Mouse (Mus musculus) embryonic fibroblast, embryonic 13.5 days (primary cell): ENCODE results near the gene Bsg. TPM values are rescaled to one million over a fixed set of nuclear protein-coding genes. Genes with fewer than 3 reads are reported as not detected.

ENCODE experiments used
- H3K27ac ChIP-seq: 2 replicates; pipeline ENCODE4 v1.5.1; 2012; ENCODE audit warnings: low read length, control low read depth, inconsistent platforms; ENCODE audit not compliant: insufficient read depth
- H3K4me1 ChIP-seq: 2 replicates; pipeline ENCODE4 v1.6.1; 2011; ENCODE audit warnings: low read length; ENCODE audit not compliant: control insufficient read depth, insufficient read depth
- H3K4me3 ChIP-seq: 2 replicates; pipeline ENCODE4 v1.5.1; 2011; ENCODE audit warnings: mild to moderate bottlenecking, control low read depth, low read length; ENCODE audit not compliant: insufficient read depth
- CTCF ChIP-seq: IDR thresholded peaks from 2 replicates; pipeline ENCODE4 v1.5.1; 2011; ENCODE audit warnings: mild to moderate bottlenecking, control low read depth, low read length, moderate library complexity, borderline replicate concordance; ENCODE audit not compliant: insufficient read depth
- POLR2A ChIP-seq: IDR thresholded peaks from 2 replicates; pipeline ENCODE4 v1.6.1; 2011; ENCODE audit warnings: low read depth, mild to moderate bottlenecking, control low read depth, low read length, moderate library complexity
- polyA plus RNA-seq: library from polyadenylated mRNA; stranded (reverse); fragments of >200 nt; gene quantifications from 2 replicates; pipeline ENCODE4 v1.2.4, GENCODE M21; 2011; ENCODE audit warnings: low read depth; ENCODE audit not compliant: missing spikeins, insufficient read length

The Bsg gene
- polyA plus RNA-seq, 1 experiment, result 774 TPM

DNA sequence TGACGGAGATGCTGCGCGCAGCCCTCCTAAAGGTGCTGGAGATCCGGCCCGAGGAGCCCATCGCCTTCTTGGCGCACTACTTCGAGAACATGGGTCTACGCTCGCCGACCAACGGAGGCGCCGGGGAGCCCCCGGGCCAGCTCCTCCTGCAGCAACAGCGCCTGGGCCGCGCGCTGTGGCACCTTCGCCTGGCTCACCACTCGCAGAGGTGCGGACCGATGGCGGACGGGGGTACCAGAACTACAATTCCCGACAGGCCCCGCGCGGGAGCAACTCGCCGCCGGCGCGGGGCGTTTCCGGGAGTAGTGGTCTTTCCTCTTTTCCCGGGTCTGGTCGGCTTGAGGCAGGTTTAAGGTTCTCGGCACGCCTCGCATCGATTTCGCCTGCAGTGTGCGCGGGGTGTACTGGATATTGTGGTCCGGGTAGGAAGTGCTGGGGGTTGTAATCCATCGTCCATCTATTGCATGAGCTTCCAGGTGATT is 34.7 kb upstream of the Bsg start:
- Histone ChIP-seq H3K4me3 (peak overlapping the region; percentile 89), H3K27ac (peak overlapping the region; percentile 86), H3K4me1 (no peaks in the 10 kb centered on the region)
- no peak for TF ChIP-seq CTCF
- peak; percentile 41; the same call in 1 of the 2 replicates for TF ChIP-seq POLR2A

GRCm38 (mm10) chr10:79670071-79670888 is 34.0 kb upstream of the Bsg start:
- Histone ChIP-seq H3K4me3 (peak overlapping the region; percentile 89), H3K4me1 (no peaks in the 10 kb centered on the region), H3K27ac (0 out of 2 replicates have a peak overlapping the region, but pooled peaks have one; percentile 86)
- TF ChIP-seq CTCF, result no peak
- TF ChIP-seq POLR2A, result 0 out of 2 replicates have a peak, but pooled peaks have one; percentile 9

DNA sequence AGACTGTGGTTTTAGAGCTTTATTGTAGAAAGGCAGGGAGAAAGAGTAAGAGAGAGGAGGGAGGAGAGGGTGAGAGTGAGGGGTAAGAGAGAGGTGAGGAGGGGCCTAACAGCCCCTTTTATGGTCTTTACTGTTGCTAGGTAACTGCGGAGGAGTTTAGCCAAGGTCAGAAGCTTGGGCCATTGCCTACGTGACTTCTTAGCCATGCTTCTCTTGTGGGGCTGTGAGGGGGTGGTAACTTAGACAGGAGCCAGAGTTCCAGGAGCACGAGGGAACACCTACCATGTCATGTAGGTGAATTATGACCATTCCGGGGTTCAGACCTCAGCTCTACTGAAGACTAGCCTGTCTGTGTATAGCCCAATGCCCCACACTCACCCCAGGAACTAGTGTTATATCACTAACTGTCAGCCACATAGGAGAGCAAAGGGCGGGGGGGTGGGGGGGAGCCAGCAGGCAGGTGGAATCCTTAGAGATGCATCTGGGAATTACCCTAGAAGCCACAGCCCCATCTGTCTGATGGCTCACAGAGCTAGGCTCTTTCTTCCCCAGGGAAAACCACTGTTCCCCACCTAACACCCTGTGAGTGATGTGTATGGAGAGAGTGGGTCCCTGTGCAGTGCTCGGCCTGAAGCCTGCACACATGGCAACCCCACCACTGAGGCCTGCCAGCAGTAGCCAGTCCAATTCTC is 32.7 kb upstream of the Bsg start:
- Histone ChIP-seq H3K4me1 (no peaks in the 10 kb centered on the region), H3K27ac (no peak overlapping the region), H3K4me3 (no peak overlapping the region)
- TF ChIP-seq CTCF (no peak), POLR2A (no peak)

- Histone ChIP-seq H3K4me3 (no peak overlapping the region), H3K27ac (no peak overlapping the region), H3K4me1 (no peaks in the 10 kb centered on the region)
- TF ChIP-seq POLR2A (no peak), CTCF (no peak)
Measured at GRCm38 (mm10) chr10:79672088-79672455, 32.2 kb upstream of the Bsg start.

DNA sequence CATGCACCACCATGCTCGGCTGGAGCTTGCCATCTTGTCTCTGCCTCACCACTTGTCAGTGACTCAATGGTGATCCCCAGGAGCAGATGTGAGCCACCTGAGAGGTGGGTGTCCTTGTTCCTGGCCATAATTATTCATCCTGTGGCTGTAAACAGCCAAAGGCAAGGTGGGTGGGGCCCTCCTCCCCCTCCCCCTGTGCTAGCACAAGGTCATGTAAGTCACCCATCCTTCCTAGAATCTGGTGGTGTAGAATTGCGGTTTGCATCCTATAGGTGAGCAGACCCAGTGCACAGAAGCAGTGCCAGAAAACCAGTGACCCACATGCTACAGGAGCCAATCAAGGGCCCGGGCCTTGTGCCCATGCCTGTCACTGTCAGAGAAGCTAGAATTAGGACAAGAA is 31.2 kb upstream of the Bsg start:
- Histone ChIP-seq H3K27ac (no peak overlapping the region), H3K4me3 (no peak overlapping the region), H3K4me1 (no peaks in the 10 kb centered on the region)
- TF ChIP-seq CTCF, result no peak
- no peak for TF ChIP-seq POLR2A

DNA sequence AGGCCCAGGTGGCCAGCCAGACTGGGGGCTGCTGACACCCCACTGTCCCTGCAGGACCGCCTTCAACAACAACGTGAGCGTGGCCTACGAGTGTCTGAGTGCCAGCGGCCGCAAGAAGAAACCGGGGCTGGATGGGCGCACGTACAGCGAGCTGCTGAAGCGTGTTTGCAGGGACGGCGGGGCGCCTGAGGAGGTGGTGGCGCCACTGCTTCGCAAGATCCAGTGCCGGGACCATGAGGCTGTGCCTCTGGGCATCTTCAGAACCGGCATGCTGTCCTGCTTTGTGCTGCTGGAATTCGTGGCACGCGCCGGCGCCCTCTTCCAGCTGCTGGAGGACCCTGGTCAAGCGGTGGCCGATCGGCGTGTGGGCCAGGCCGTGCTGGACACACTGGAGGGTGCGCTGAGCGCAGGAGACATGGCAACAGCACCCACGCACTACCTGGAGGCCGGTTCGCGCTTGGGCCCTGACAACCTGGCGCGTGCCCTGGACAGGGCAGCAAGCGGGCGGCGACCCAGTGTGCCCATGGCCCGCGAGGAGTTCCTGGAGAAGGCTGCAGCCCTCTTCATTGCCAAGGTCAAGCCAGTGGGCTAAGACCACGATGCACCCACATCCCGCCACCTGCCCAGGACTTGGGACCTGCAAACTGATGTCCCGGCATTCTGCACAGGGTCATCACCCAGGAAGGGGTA is 28.8 kb upstream of the Bsg start:
- Histone ChIP-seq H3K27ac (no peak overlapping the region), H3K4me1 (no peaks in the 10 kb centered on the region), H3K4me3 (no peak overlapping the region)
- no peak for TF ChIP-seq POLR2A
- no peak for TF ChIP-seq CTCF

- 0 out of 2 replicates have a peak, but pooled peaks have one; percentile 21 for TF ChIP-seq POLR2A
- TF ChIP-seq CTCF, result no peak
- Histone ChIP-seq H3K4me1 (peaks cover 9% of the 10 kb centered on the region), H3K4me3 (peak overlapping the region; percentile 35), H3K27ac (peak overlapping the region; percentile 51)
Measured at GRCm38 (mm10) chr10:79680606-79681495, 23.4 kb upstream of the Bsg start.

DNA sequence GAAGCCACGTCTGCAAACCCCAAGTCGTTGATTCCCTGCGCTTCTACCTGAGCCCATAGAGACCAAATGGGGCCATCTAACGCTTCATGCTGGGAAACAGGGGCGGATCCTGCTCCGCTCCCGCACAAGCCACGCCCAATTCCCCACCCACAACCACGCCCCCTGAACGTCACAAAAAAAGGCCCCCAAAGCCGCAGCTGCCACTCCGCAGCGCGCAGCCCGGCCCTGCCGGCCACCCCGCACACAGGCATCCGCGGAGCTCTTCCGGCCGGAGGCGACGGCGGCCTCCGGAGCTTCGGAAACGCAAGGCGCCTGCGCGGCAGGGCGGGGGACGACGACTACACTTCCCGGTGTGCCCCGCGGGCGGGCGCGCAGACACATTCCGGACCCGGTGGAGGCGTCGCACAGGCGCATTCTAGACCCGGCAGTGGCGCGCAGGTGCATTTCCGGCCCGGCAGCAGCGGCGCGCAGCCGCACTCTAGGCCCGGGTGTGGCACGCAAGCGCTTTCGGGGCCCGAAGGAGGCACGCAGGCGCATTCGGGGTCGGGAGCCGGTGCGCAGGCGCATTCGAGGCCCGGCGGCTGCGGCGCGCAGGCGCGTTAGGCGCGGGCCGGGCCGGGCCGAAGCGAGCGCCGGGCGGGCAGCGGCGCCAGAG is 22.6 kb upstream of the Bsg start, which contains the start of gene Cdc34:
TSS of gene Cdc34 (plus strand) at position 605 of the 655 bp plus-strand sequence.
- TF ChIP-seq POLR2A (no peak; the same call in none of the 2 replicates), CTCF (no peak)
- peaks cover 9% of the 10 kb centered on the region for H3K4me1 ChIP-seq
- H3K27ac ChIP-seq, result peak within 1 kb of the TSS; percentile 64

GRCm38 (mm10) chr10:79682551-79682915 is 21.8 kb upstream of the Bsg start:
- Histone ChIP-seq H3K4me3 (peak overlapping the region; percentile 88), H3K4me1 (peaks cover 9% of the 10 kb centered on the region), H3K27ac (peak overlapping the region; percentile 64)
- TF ChIP-seq CTCF (no peak), POLR2A (no peak)

More for the DNA sequence above, 22.6 kb upstream of the Bsg start, which contains the start of gene Cdc34:
- H3K4me3 ChIP-seq, result peak within 1 kb of the TSS; percentile 88
